Mouse (Mus musculus) spleen, adult 18-20 months (tissue): ENCODE measurements around the gene Slc22a21.
A peak's percentile ranks its signal among the peaks of the same experiment; 100 is the strongest.
"Not testable (repeated sequence)": the region's sequence is repeated elsewhere in the genome, so short reads cannot be mapped to it uniquely, and the experiment has no call there.

Experiments
- DNase-seq, 2 experiments: peaks; one replicate each; pipeline ENCODE4 v3.0.0; 2022; ENCODE audit warnings: mixed read lengths in 2 of 2

Gene Slc22a21

DNA sequence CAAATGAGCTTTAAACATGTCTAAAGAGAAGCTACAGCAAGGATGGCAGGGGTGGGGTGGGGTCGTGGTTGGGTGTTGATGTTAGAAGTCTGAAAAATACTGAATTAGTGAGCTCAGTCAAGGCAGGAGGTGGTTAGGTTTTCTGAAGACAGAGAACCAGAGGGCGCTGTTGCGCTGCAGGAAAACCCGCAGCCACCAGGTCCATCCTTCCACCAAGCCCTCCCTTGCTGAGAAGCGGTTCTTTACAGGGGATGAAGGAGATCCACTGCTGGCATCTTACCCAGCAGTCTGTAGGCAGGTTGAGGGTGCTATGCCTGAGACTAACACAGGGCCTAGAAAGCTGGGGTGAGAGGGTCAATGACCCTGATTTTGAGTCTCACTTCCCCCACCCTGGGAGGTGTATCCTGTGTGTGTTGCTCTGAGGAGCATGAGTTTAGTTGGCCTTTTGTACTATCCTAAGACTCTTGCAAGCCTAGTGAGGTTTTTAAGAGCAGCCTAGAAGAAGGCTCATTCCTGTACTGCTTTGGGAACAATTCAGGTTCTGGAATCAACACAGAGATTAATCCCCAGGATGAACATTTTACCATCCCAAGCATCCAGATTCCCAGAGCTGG is 22.1 kb upstream of the Slc22a21 start:
- DNase-seq, result peak in 1 of 2 experiments; percentile 40

DNA sequence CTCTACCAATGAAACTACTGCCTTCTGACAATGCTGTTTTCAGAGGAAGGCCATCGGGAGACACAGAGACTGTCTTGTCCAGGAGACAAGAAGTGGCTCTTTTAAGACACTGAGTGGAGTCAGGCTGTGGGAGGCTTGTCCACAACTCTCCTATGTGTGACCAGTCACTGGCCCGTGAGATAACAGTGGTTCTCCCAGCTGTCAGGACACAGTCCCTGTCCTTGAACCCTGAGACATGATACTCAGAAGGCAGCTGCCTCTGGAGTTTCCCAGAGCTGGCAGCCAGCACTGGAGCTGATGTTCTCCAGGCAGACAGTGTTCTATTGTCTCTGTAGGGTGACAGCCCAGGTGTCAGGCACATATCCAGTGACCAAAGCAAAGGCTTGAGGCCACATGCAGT is 17.5 kb upstream of the Slc22a21 start:
- no peak for DNase-seq

DNA sequence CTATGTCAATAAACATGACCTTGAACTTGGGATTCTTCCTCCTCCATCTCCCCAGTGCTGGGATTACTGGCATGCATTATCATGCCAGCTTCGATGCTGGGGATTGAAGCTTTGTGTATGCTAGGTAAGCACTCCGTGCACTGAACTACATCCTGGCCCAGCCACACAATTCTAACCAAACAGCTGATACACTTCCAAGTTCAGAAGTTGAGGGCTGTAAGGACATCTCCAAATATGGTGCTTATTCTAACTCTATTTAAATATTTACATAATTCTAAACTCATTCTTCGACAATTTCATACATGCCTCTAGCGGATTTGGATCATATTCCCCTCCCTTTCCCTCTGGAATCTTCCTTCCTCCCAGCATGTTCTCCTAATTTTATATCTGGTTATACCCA is 12.1 kb upstream of the Slc22a21 start:
- no peak for DNase-seq

DNA sequence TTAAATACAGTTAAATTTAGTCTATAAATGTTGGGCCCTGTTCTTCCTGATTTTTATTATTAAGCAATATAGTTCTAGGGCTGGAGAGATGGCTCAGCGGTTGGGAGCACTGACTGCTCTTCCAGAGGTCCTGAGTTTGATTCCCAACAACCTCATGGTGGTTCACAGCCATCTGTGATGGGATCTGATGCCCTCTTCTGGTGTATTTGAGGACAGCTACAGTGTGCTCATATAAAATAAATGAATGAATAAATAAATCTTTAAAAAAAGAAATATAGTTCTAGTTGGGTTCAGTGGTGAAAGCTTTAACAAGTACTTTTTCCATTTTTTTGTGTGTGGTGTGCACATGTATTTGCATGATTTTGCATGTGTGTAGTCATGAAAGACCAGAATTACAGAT is 9.1 kb upstream of the Slc22a21 start:
- no peak for DNase-seq

DNA sequence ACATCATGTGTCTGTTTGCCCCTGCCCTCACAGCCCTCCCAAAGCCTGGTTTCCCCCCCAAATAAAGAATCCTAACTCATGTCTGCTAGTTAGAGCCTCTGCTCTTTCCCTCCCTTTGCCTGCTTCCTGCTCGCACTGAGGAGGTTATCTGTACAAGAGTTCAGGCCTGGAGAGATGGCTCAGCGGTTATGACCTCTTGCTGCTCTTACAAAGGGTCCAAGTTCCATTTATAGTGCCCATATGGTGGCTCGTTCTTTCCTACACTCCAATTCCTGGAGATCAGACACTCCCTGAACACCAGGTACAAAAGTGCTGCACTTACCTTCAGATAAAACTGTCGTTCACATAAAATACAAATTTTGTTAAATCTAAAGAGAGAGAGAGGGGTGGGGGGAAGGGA is 7.9 kb upstream of the Slc22a21 start:
- DNase-seq, result no peak

- no peak for DNase-seq
These were observed 1.3 kb upstream of the Slc22a21 start for GRCm38 (mm10) chr11:53981396-53981795.

- not testable (repeated sequence) for DNase-seq
These were observed 710 bp downstream of the Slc22a21 start for GRCm38 (mm10) chr11:53979456-53979787.

- no peak for DNase-seq
These were observed 2.5 kb downstream of the Slc22a21 start for GRCm38 (mm10) chr11:53977672-53978071.

GRCm38 (mm10) chr11:53975559-53975958 is 4.6 kb downstream of the Slc22a21 start:
- no peak for DNase-seq

GRCm38 (mm10) chr11:53958984-53959383 is 21.1 kb downstream of the Slc22a21 start:
- no peak for DNase-seq

DNA sequence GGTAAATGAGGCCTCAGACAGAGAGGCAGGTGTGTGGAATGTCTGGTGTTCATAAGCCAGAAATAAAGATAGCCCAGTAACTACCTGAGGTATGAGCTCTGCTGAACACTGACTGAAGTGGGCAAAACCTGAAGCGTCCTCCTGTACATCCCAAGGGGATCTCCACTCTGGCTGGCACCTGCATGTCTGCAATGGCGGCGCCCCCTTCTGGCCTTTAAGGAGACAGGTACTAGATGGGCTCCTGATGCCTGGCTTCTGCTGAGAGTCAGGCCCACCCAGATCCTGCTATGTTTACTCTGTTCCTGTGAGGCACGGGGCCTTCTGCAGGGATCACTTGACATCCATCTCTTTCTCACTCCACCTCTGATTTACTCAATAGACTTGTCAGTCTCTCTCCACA is 22.0 kb downstream of the Slc22a21 start:
- DNase-seq, result peak; percentile 11 to 40

DNA sequence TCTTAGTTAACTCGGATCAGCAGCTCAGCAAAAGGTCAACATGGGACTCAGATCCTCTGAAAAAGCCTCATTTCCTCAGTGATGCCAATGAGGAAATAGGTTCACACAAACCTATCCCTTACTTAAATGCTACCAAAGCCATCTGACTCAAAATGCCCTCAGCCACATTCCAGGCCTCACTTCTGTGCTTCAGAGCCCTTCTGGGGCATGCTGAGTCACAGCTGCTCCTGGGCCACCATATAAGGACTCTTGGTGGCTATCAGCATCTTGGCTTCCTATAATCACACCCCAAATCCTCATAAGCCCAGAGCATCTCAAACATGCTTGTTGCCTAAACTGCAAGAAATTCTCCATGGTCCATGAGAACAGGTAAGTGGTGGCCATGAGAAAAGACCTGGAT is 23.5 kb downstream of the Slc22a21 start:
- no peak for DNase-seq

GRCm38 (mm10) chr11:53954653-53955052 is 25.5 kb downstream of the Slc22a21 start:
- no peak for DNase-seq

GRCm38 (mm10) chr11:53950133-53950532 is 30.0 kb downstream of the Slc22a21 start:
- DNase-seq, result not testable (repeated sequence)

DNA sequence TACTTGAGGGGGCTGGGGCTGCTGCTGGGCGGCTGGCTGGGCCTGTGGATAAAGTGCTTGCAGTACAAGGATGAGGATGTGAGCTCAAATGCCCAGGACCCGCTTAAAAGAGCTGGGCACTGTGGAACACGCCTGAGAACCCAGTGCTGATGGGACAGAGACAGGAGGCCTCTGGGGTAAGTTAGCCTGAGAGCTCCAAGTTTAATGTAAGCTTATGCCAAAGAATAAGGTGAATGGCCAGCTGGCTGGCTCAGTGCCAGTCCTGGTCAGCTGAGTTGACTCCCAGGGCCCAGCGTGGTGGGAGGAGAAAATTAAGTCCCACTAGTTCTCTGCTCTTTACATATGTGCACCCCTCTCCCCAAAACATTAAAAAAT is 48.2 kb downstream of the Slc22a21 start:
- not testable (repeated sequence) for DNase-seq

- peak in 1 of 2 experiments; percentile 36 for DNase-seq
These were observed 48.8 kb downstream of the Slc22a21 start for GRCm38 (mm10) chr11:53931091-53931943.

DNA sequence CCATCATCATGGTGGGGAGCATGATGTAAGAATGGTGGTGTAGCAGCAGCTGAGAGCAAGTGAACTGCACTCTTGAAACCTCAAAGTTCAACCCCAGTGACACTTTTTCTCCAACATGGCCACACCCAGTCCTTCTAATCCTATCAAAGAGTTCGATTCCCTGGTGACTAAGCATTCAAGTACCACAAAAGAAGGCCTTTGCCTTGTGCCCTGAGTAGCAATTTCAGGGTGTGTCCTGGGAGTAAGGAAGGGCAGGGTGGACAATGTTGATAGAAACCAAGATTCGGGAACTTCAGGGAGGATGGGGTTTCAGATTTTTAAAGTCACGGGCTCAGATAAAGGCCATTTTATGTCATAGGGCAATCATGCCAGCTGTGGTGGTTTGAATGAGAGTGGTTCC is 50.4 kb downstream of the Slc22a21 start:
- DNase-seq, result no peak

DNA sequence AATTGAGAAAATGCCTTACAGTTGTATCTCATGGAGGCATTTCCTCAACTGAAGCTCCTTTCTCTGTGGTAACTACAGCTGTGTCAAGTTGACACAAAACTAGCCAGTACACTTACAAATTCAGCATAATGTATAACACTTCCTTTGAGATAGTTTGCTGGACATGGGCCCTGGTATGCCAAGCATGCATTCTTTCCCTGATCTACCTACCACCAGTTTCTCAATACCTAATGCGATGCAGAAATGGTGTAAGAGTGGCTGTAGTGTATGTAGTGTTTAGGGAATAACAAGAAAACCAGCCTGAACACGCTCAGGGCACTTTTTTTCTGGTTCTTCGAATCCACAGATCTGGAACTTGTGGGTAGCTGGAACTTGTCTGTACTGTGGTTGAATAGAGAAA is 51.5 kb downstream of the Slc22a21 start:
- no peak for DNase-seq

DNA sequence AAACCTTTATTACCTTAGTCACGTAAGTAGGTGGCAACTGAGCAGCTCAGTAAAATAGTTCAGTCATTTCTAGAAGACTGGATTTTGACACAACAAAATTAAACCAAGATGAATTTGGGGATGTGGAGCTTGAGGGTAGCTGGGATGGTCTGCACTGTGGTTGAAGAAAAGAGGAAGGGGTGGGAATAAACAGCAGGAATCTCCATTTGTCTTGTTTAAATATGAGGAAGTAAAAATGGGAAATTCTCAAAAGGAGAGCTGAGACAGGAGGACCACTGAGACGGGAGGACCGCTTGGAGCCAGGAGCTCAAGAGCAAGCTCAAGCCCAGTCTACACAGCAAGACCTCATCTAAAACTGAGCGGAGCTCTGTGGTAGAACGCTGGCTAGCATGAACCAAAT is 53.8 kb downstream of the Slc22a21 start:
- no peak for DNase-seq

DNA sequence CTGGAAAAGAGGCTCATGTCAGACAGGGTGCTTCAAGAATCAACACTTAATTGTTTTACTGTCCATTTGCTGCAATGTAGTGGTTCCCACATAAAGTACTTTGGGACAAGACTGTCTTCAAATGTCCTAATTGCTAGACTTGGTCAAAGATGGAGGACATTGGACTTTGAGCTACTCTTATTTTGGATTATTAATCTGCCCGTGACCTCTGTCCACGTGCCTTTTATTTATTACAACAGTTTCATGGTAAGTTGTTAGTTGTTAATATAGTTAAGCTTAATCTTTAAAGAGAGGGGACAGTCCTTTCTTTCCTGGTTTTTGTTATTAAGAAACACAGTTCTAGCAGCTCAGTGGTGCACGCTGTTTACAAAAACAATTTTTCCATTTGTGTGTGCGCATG is 61.3 kb downstream of the Slc22a21 start:
- DNase-seq, result no peak

DNA sequence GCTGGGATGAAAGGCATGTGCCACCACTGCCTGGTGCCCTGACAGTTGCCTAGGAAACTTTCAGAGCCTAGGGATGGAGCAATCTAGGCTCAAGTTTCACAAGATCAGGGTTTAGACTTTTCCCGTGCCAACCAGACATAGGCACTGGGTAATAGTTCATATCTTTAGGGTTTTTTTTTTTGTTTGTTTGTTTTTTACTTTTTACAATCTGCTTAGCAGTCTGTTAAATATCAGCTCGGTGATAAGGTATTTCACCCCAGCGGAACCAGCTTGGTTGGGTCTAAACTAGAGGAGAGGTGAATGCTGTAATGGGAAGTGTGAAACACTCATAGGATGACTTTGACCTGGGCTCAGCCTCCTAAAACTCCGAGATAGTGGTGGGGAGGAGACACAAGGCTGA is 69.1 kb downstream of the Slc22a21 start:
- DNase-seq, result no peak

DNA sequence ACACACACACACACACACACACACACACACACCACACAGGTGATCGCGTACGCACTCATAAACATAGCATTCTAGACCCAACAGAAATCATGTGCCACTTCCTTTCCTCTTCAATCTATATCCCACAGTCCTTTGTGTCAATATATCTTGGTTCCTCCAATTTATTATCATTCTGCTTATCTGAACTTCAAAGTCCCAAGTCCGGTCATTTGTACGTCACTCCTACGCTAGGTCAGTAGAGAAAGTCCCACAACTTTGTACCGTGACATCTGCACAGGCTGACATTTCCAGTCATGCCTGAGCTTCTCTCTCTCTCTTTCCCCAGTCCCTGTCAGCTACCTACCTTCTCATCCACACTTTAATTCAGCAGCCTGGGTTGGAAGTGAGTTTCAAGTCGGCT is 71.4 kb downstream of the Slc22a21 start:
- no peak for DNase-seq

DNA sequence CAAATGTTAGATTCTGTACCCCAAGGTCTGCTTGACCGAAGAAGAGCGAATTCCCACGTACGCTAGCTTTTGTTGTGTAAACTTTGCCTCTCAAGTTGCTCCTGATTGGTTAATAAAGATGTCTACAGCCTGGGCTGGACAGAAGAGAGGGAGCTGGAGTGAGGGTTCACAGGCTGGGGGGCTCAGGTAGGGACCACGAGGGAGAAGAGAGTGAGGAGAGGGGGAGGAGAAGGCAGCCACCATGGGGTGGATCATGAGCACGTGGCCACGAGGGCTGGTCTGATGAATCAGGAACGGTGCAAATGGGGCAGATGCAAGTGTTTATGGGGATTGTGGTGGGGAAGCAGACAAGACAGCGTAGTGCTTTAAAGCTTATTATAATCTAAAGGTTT is 75.6 kb downstream of the Slc22a21 start:
- DNase-seq, result no peak

GRCm38 (mm10) chr11:53903781-53904533 is 76.2 kb downstream of the Slc22a21 start:
- no peak for DNase-seq
